Mouse (Mus musculus): ENCODE data around the gene M6pr. TPM values are rescaled to one million over a fixed set of nuclear protein-coding genes. Genes with fewer than 3 reads are reported as not detected.
A peak's percentile ranks its signal among the peaks of the same experiment; 100 is the strongest.

Gene M6pr
- polyA plus RNA-seq, 1 experiment: 64.2 TPM

- no peak for TF ChIP-seq CEBPB (IDR thresholded peaks at IDR 0.05; ENCODE audit: low read depth)
- no peak for TF ChIP-seq MAX (IDR thresholded peaks at IDR 0.05)
- no peak for TF ChIP-seq USF1 (IDR thresholded peaks at IDR 0.05; ENCODE audit: low read depth)
- TF ChIP-seq FOSL1 (IDR thresholded peaks at IDR 0.05; ENCODE audit: insufficient read depth, low read length, poor library complexity, severe bottlenecking): no peak
- no peak for TF ChIP-seq CTCF (IDR thresholded peaks at IDR 0.05; ENCODE audit: control insufficient read depth, insufficient read depth, insufficient read length)
- no peak for TF ChIP-seq MYOG (IDR thresholded peaks at IDR 0.05; ENCODE audit: control insufficient read depth, extremely low read depth, insufficient read length)
- TF ChIP-seq MYOD1 (IDR thresholded peaks at IDR 0.05; ENCODE audit: control insufficient read depth, insufficient read length, low read depth): no peak
- H3K27me3 ChIP-seq (ENCODE audit: control insufficient read depth, insufficient read depth, insufficient read length): no peaks in the 10 kb centered on the region
- H3ac ChIP-seq (ENCODE audit: control insufficient read depth, insufficient read length, low read depth): peak overlapping the region; percentile 65
- no peaks in the 10 kb centered on the region for H3K79me3 ChIP-seq (ENCODE audit: low read depth)
- no peaks in the 10 kb centered on the region for H3K36me3 ChIP-seq (ENCODE audit: control insufficient read depth, insufficient read depth)
- H3K79me2 ChIP-seq (ENCODE audit: control insufficient read depth, insufficient read depth): no peaks in the 10 kb centered on the region
- H3K4me3 ChIP-seq (ENCODE audit: insufficient read depth, poor library complexity, severe bottlenecking): peak overlapping the region; percentile 14
Measured at GRCm38 (mm10) chr6:122297279-122298222, 11.0 kb upstream of the M6pr start.

GRCm38 (mm10) chr6:122298223-122298609, 10.3 kb upstream of the M6pr start:
- H3K4me3 ChIP-seq (ENCODE audit: insufficient read depth, poor library complexity, severe bottlenecking): no peak overlapping the region
- H3ac ChIP-seq (ENCODE audit: control insufficient read depth, insufficient read length, low read depth): no peak overlapping the region
- no peaks in the 10 kb centered on the region for H3K79me2 ChIP-seq (ENCODE audit: control insufficient read depth, insufficient read depth)
- no peak for TF ChIP-seq USF1 (IDR thresholded peaks at IDR 0.05; ENCODE audit: low read depth)
- TF ChIP-seq CEBPB (IDR thresholded peaks at IDR 0.05; ENCODE audit: low read depth): no peak
- no peak for TF ChIP-seq MYOD1 (IDR thresholded peaks at IDR 0.05; ENCODE audit: control insufficient read depth, insufficient read length, low read depth)
- TF ChIP-seq CTCF (IDR thresholded peaks at IDR 0.05; ENCODE audit: control insufficient read depth, insufficient read depth, insufficient read length): no peak
- no peak for TF ChIP-seq MYOG (IDR thresholded peaks at IDR 0.05; ENCODE audit: control insufficient read depth, extremely low read depth, insufficient read length)
- TF ChIP-seq MAX (IDR thresholded peaks at IDR 0.05): no peak
- TF ChIP-seq FOSL1 (IDR thresholded peaks at IDR 0.05; ENCODE audit: insufficient read depth, low read length, poor library complexity, severe bottlenecking): no peak
- H3K79me3 ChIP-seq (ENCODE audit: low read depth): no peaks in the 10 kb centered on the region
- no peaks in the 10 kb centered on the region for H3K27me3 ChIP-seq (ENCODE audit: control insufficient read depth, insufficient read depth, insufficient read length)
- H3K36me3 ChIP-seq (ENCODE audit: control insufficient read depth, insufficient read depth): no peaks in the 10 kb centered on the region

GRCm38 (mm10) chr6:122299621-122300133, 8.8 kb upstream of the M6pr start:
- H3K79me2 ChIP-seq (ENCODE audit: control insufficient read depth, insufficient read depth): no peaks in the 10 kb centered on the region
- no peak overlapping the region for H3ac ChIP-seq (ENCODE audit: control insufficient read depth, insufficient read length, low read depth)
- H3K36me3 ChIP-seq (ENCODE audit: control insufficient read depth, insufficient read depth): no peaks in the 10 kb centered on the region
- no peaks in the 10 kb centered on the region for H3K79me3 ChIP-seq (ENCODE audit: low read depth)
- H3K4me3 ChIP-seq (ENCODE audit: insufficient read depth, poor library complexity, severe bottlenecking): no peak overlapping the region
- no peaks in the 10 kb centered on the region for H3K27me3 ChIP-seq (ENCODE audit: control insufficient read depth, insufficient read depth, insufficient read length)
- TF ChIP-seq USF1 (IDR thresholded peaks at IDR 0.05; ENCODE audit: low read depth): no peak
- TF ChIP-seq CEBPB (IDR thresholded peaks at IDR 0.05; ENCODE audit: low read depth): no peak
- TF ChIP-seq CTCF (IDR thresholded peaks at IDR 0.05; ENCODE audit: control insufficient read depth, insufficient read depth, insufficient read length): no peak

GRCm38 (mm10) chr6:122302121-122302520, 6.4 kb upstream of the M6pr start:
- no peaks in the 10 kb centered on the region for H3K79me3 ChIP-seq (ENCODE audit: low read depth)

GRCm38 (mm10) chr6:122302661-122303060, 5.9 kb upstream of the M6pr start:
- H3K27me3 ChIP-seq (ENCODE audit: control insufficient read depth, insufficient read depth, insufficient read length): no peaks in the 10 kb centered on the region
- no peak overlapping the region for H3ac ChIP-seq (ENCODE audit: control insufficient read depth, insufficient read length, low read depth)
- no peaks in the 10 kb centered on the region for H3K79me3 ChIP-seq (ENCODE audit: low read depth)
- no peaks in the 10 kb centered on the region for H3K79me2 ChIP-seq (ENCODE audit: control insufficient read depth, insufficient read depth)
- H3K36me3 ChIP-seq (ENCODE audit: control insufficient read depth, insufficient read depth): no peaks in the 10 kb centered on the region
- H3K4me3 ChIP-seq (ENCODE audit: insufficient read depth, poor library complexity, severe bottlenecking): no peak overlapping the region
- TF ChIP-seq USF1 (IDR thresholded peaks at IDR 0.05; ENCODE audit: low read depth): no peak
- no peak for TF ChIP-seq MYOD1 (IDR thresholded peaks at IDR 0.05; ENCODE audit: control insufficient read depth, insufficient read length, low read depth)
- no peak for TF ChIP-seq MYOG (IDR thresholded peaks at IDR 0.05; ENCODE audit: control insufficient read depth, extremely low read depth, insufficient read length)
- TF ChIP-seq CTCF (IDR thresholded peaks at IDR 0.05; ENCODE audit: control insufficient read depth, insufficient read depth, insufficient read length): no peak
- no peak for TF ChIP-seq MAX (IDR thresholded peaks at IDR 0.05)
- TF ChIP-seq FOSL1 (IDR thresholded peaks at IDR 0.05; ENCODE audit: insufficient read depth, low read length, poor library complexity, severe bottlenecking): no peak
- TF ChIP-seq CEBPB (IDR thresholded peaks at IDR 0.05; ENCODE audit: low read depth): no peak

More at GRCm38 (mm10) chr6:122302121-122302520, 6.4 kb upstream of the M6pr start:
- H3K27me3 ChIP-seq (ENCODE audit: control insufficient read depth, insufficient read depth, insufficient read length): no peaks in the 10 kb centered on the region
- no peak overlapping the region for H3K4me3 ChIP-seq (ENCODE audit: insufficient read depth, poor library complexity, severe bottlenecking)
- no peak overlapping the region for H3ac ChIP-seq (ENCODE audit: control insufficient read depth, insufficient read length, low read depth)
- no peak for TF ChIP-seq USF1 (IDR thresholded peaks at IDR 0.05; ENCODE audit: low read depth)
- H3K79me2 ChIP-seq (ENCODE audit: control insufficient read depth, insufficient read depth): no peaks in the 10 kb centered on the region
- H3K36me3 ChIP-seq (ENCODE audit: control insufficient read depth, insufficient read depth): no peaks in the 10 kb centered on the region

- no peaks in the 10 kb centered on the region for H3K27me3 ChIP-seq (ENCODE audit: control insufficient read depth, insufficient read depth, insufficient read length)
- H3K4me3 ChIP-seq (ENCODE audit: insufficient read depth, poor library complexity, severe bottlenecking): no peak overlapping the region
- no peaks in the 10 kb centered on the region for H3K79me3 ChIP-seq (ENCODE audit: low read depth)
- no peak overlapping the region for H3ac ChIP-seq (ENCODE audit: control insufficient read depth, insufficient read length, low read depth)
- H3K79me2 ChIP-seq (ENCODE audit: control insufficient read depth, insufficient read depth): no peaks in the 10 kb centered on the region
- TF ChIP-seq CTCF (IDR thresholded peaks at IDR 0.05; ENCODE audit: control insufficient read depth, insufficient read depth, insufficient read length): no peak
- TF ChIP-seq CEBPB (IDR thresholded peaks at IDR 0.05; ENCODE audit: low read depth): no peak
- no peak for TF ChIP-seq FOSL1 (IDR thresholded peaks at IDR 0.05; ENCODE audit: insufficient read depth, low read length, poor library complexity, severe bottlenecking)
- TF ChIP-seq MYOD1 (IDR thresholded peaks at IDR 0.05; ENCODE audit: control insufficient read depth, insufficient read length, low read depth): no peak
- TF ChIP-seq USF1 (IDR thresholded peaks at IDR 0.05; ENCODE audit: low read depth): no peak
- no peak for TF ChIP-seq MAX (IDR thresholded peaks at IDR 0.05)
- no peak for TF ChIP-seq MYOG (IDR thresholded peaks at IDR 0.05; ENCODE audit: control insufficient read depth, extremely low read depth, insufficient read length)
- H3K36me3 ChIP-seq (ENCODE audit: control insufficient read depth, insufficient read depth): no peaks in the 10 kb centered on the region
Measured at GRCm38 (mm10) chr6:122303526-122303925, 5.0 kb upstream of the M6pr start.

Data from C2C12 (cell line).